Mouse (Mus musculus): ENCODE results near the gene Brwd1.

GRCm38 (mm10) chr16:95967455-95967854 lies 114.9 kb downstream of the Brwd1 start:
- TF ChIP-seq GATA1 (IDR thresholded peaks at IDR 0.05; ENCODE audit: low read length) = no peak
- no peak for TF ChIP-seq TAL1 (IDR thresholded peaks at IDR 0.05; ENCODE audit: low read length)
